Mouse (Mus musculus) c-Kit-positive CD71-positive TER-119-negative erythroid progenitor cells, embryonic 14.5 days (primary cell): ENCODE measurements around the gene Traf3ip2.

ENCODE experiments used
- DNase-seq: peaks from one replicate; pipeline ENCODE4 v3.0.0-alpha.2; 2013; ENCODE audit warnings: low read depth

The Traf3ip2 gene

GRCm38 (mm10) chr10:39681014-39681413 lies 68.3 kb downstream of the Traf3ip2 start:
- DNase-seq: no peak

- DNase-seq: no peak
These were observed 69.8 kb downstream of the Traf3ip2 start for GRCm38 (mm10) chr10:39682556-39682955.

GRCm38 (mm10) chr10:39683481-39683880 lies 70.7 kb downstream of the Traf3ip2 start:
- DNase-seq: no peak

GRCm38 (mm10) chr10:39686811-39687210 lies 74.1 kb downstream of the Traf3ip2 start:
- DNase-seq: no peak

- DNase-seq: no peak
These were observed 75.1 kb downstream of the Traf3ip2 start for GRCm38 (mm10) chr10:39687851-39688250.

GRCm38 (mm10) chr10:39691351-39692064 lies 78.8 kb downstream of the Traf3ip2 start:
- DNase-seq: no peak

GRCm38 (mm10) chr10:39692152-39692551 lies 79.4 kb downstream of the Traf3ip2 start:
- DNase-seq: no peak
